Mouse (Mus musculus): ENCODE measurements at regions not wholly inside any gene's neighbourhood (a gene's known extent, or its start where the extent isn't known, plus 50 kb on each side); places are given as distances from the start of the nearest gene placed in this dataset.

DNA sequence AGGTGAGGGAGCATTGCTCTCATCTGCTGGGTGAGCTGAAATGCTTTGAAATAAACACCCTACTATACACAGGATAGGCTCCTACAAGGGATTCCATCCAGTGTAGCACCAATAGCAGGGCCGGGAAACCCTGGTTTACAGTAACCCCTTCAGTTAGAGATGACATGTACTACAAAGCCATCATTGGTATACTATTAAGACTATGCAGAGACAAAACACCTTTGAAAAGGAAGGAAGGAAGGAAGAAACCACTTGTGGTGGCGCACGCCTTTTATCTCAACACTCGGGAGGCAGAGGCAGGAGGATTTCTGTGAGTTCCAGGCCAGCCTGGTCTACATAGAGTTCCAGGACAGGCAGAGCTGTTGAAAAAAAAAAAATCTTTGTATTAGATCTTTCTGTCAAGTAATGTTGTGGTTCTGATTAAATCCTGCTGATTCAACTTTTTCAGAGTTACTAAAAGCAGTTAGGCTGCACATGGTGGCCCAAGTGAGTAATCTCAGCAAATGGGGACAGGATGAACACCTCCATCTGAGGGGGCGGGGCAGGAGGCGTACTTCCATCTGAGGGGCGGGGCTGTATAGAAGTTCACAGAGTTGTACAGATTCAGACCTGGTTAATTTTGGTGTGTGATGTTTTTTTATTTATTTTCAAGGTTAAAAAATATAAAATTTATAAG lies 53.2 kb upstream of the Cpsf6 start:
- Histone ChIP-seq H3K9ac (ENCODE audit: insufficient read depth, low read depth) (no peak overlapping the region), H3K79me2 (replicated peaks; ENCODE audit: control insufficient read depth, extremely low read depth, insufficient read depth, poor library complexity, severe bottlenecking) (no peaks in the 10 kb centered on the region), H3K4me3 (replicated peaks in 1 of 3; ENCODE audit: low read depth in 2 of 3, low read length in 2 of 3, poor library complexity in 1 of 3) (no peak overlapping the region), H3K4me1 (ENCODE audit: control insufficient read depth in 1 of 2, insufficient read depth in 2 of 2) (peaks cover 0 to 21% of the 10 kb centered on the region in 2 experiments; a peak in 2 of 4 replicates), H3K27me3 (replicated peaks) (no peaks in the 10 kb centered on the region), H3K36me3 (replicated peaks in 1 of 2; ENCODE audit: control insufficient read depth in 1 of 2, insufficient read depth in 1 of 2, low read length in 1 of 2) (no peaks in the 10 kb centered on the region), H3K9me3 (replicated peaks; ENCODE audit: low read length) (no peaks in the 10 kb centered on the region), H3K27ac (ENCODE audit: insufficient read depth, low read depth) (no peak overlapping the region), H3K4me2 (ENCODE audit: insufficient read depth, low read depth, poor library complexity, severe bottlenecking) (no peak overlapping the region)
- TF ChIP-seq CHD1 (IDR thresholded peaks at IDR 0.05; ENCODE audit: low read depth, low read length) (no peak), MAFK (IDR thresholded peaks at IDR 0.05; ENCODE audit: insufficient replicate concordance, low read length) (0 out of 2 replicates have a peak, but pooled peaks have one; percentile 10)
- in situ Hi-C loops (cut with MboI; ENCODE audit: low pct_ligation_motif_present, low pct_unique_long_range_greater_than_20kb, low sequenced_read_pairs) = loop anchor here (25.0 kb wide), 1 partner anchor 171 kb away; no protein-coding TSS in a partner anchor
- no peak for DNase-seq (ENCODE audit: extremely low read depth)
- dilution Hi-C loops (cut with MboI; ENCODE audit: extremely low pct_ligation_motif_present, extremely low pct_unique_long_range_greater_than_20kb, low sequenced_read_pairs) = no loop called here

- H3K4me3 ChIP-seq (replicated peaks in 1 of 3; ENCODE audit: low read depth in 2 of 3, low read length in 2 of 3, poor library complexity in 1 of 3) = no peak overlapping the region
- no peaks in the 10 kb centered on the region for H3K79me2 ChIP-seq (replicated peaks; ENCODE audit: control insufficient read depth, extremely low read depth, insufficient read depth, poor library complexity, severe bottlenecking)
- no peaks in the 10 kb centered on the region for H3K36me3 ChIP-seq (replicated peaks in 1 of 2; ENCODE audit: control insufficient read depth in 1 of 2, insufficient read depth in 1 of 2, low read length in 1 of 2)
- peaks cover 0 to 21% of the 10 kb centered on the region in 2 experiments; a peak in 2 of 4 replicates for H3K4me1 ChIP-seq (ENCODE audit: control insufficient read depth in 1 of 2, insufficient read depth in 2 of 2)
- no peak for DNase-seq (ENCODE audit: extremely low read depth)
- no peak overlapping the region for H3K4me2 ChIP-seq (ENCODE audit: insufficient read depth, low read depth, poor library complexity, severe bottlenecking)
- in situ Hi-C loops (cut with MboI; ENCODE audit: low pct_ligation_motif_present, low pct_unique_long_range_greater_than_20kb, low sequenced_read_pairs) = loop anchor here (25.0 kb wide), 1 partner anchor 170 kb away; no protein-coding TSS in a partner anchor
- no peak for TF ChIP-seq USF2 (conservative IDR thresholded peaks at IDR 0.05; ENCODE audit: low read depth, low read length)
- TF ChIP-seq CTCF (conservative IDR thresholded peaks at IDR 0.05 in 1 of 2, IDR thresholded peaks at IDR 0.05 in 1 of 2; ENCODE audit: low read depth in 2 of 2, low read length in 2 of 2) = peak in 1 of 2 experiments; percentile 46; a peak in 2 of 4 replicates
- H3K9me3 ChIP-seq (replicated peaks; ENCODE audit: low read length) = no peaks in the 10 kb centered on the region
- H3K27me3 ChIP-seq (replicated peaks) = no peaks in the 10 kb centered on the region
- dilution Hi-C loops (cut with MboI; ENCODE audit: extremely low pct_ligation_motif_present, extremely low pct_unique_long_range_greater_than_20kb, low sequenced_read_pairs) = no loop called here
- no peak overlapping the region for H3K27ac ChIP-seq (ENCODE audit: insufficient read depth, low read depth)
- no peak overlapping the region for H3K9ac ChIP-seq (ENCODE audit: insufficient read depth, low read depth)
Observed at GRCm38 (mm10) chr10:117432415-117432814, 52.6 kb upstream of the Cpsf6 start.

DNA sequence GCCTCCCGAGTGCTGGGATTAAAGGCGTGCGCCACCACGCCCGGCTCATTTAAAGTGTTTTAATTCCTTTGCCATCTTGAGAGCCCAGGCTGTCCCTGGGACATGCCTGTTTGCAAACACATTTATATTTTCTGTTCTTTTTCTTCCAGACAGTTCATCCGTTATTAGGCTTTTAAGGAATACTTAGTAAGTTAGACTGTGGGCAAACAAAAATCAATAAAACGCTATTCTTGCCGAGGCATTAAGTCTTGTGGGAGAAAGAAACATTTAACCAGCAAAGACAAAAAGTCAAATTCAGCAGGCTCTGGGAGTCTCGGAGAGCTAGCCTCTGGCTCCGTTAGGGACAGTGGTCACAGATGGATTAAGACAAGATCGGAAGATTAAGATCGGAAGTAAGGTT lies 52.0 kb upstream of the Cpsf6 start:
- in situ Hi-C loops (cut with MboI; ENCODE audit: low pct_ligation_motif_present, low pct_unique_long_range_greater_than_20kb, low sequenced_read_pairs) = loop anchor here (25.0 kb wide), 1 partner anchor 170 kb away; no protein-coding TSS in a partner anchor
- no peak overlapping the region for H3K4me3 ChIP-seq (replicated peaks in 1 of 3; ENCODE audit: low read depth in 2 of 3, low read length in 2 of 3, poor library complexity in 1 of 3)
- H3K4me2 ChIP-seq (ENCODE audit: insufficient read depth, low read depth, poor library complexity, severe bottlenecking) = no peak overlapping the region
- H3K4me1 ChIP-seq (ENCODE audit: control insufficient read depth in 1 of 2, insufficient read depth in 2 of 2) = peaks cover 0 to 19% of the 10 kb centered on the region in 2 experiments; a peak in 2 of 4 replicates
- no peaks in the 10 kb centered on the region for H3K79me2 ChIP-seq (replicated peaks; ENCODE audit: control insufficient read depth, extremely low read depth, insufficient read depth, poor library complexity, severe bottlenecking)
- dilution Hi-C loops (cut with MboI; ENCODE audit: extremely low pct_ligation_motif_present, extremely low pct_unique_long_range_greater_than_20kb, low sequenced_read_pairs) = no loop called here
- H3K9ac ChIP-seq (ENCODE audit: insufficient read depth, low read depth) = no peak overlapping the region
- DNase-seq (ENCODE audit: extremely low read depth) = no peak
- no peaks in the 10 kb centered on the region for H3K9me3 ChIP-seq (replicated peaks; ENCODE audit: low read length)
- no peaks in the 10 kb centered on the region for H3K27me3 ChIP-seq (replicated peaks)
- TF ChIP-seq CTCF (conservative IDR thresholded peaks at IDR 0.05 in 1 of 2, IDR thresholded peaks at IDR 0.05 in 1 of 2; ENCODE audit: low read depth in 2 of 2, low read length in 2 of 2) (no peak), JUN (IDR thresholded peaks at IDR 0.05; ENCODE audit: insufficient read depth, low read depth, low read length) (no peak), ZMIZ1 (IDR thresholded peaks at IDR 0.05; ENCODE audit: low read depth, low read length) (no peak), POLR2A (IDR thresholded peaks at IDR 0.05; ENCODE audit: low read depth, low read length) (no peak), UBTF (IDR thresholded peaks at IDR 0.05; ENCODE audit: low read depth, low read length) (no peak), JUND (conservative IDR thresholded peaks at IDR 0.05; ENCODE audit: low read depth, low read length) (no peak), CHD2 (IDR thresholded peaks at IDR 0.05; ENCODE audit: low read length) (no peak), TBP (conservative IDR thresholded peaks at IDR 0.05; ENCODE audit: low read depth, low read length) (no peak), MYC (IDR thresholded peaks at IDR 0.05; ENCODE audit: low read depth, low read length) (no peak), IRF4 (IDR thresholded peaks at IDR 0.05; ENCODE audit: low read depth, low read length) (no peak), RCOR1 (conservative IDR thresholded peaks at IDR 0.05; ENCODE audit: low read depth, low read length) (no peak), USF1 (IDR thresholded peaks at IDR 0.05; ENCODE audit: low read depth, low read length) (no peak), ELF1 (IDR thresholded peaks at IDR 0.05; ENCODE audit: low read depth, low read length) (no peak)
- H3K27ac ChIP-seq (ENCODE audit: insufficient read depth, low read depth) = no peak overlapping the region
- H3K36me3 ChIP-seq (replicated peaks in 1 of 2; ENCODE audit: control insufficient read depth in 1 of 2, insufficient read depth in 1 of 2, low read length in 1 of 2) = no peaks in the 10 kb centered on the region

All from CH12.LX (cell line).